Mouse (Mus musculus) adrenal gland, adult 18-20 months (tissue): Measurements from ENCODE around the gene Sytl2. TPM values are rescaled to one million over a fixed set of nuclear protein-coding genes. Genes with fewer than 3 reads are reported as not detected.
A peak's percentile ranks its signal among the peaks of the same experiment; 100 is the strongest.

Experiments used
- DNase-seq, 2 experiments: peaks; one replicate each; pipeline ENCODE4 v3.0.0; 2021 to 2022; ENCODE audit warnings: low spot score in 2 of 2
- total RNA-seq, 2 experiments: library from RNA; stranded (reverse); gene quantifications; 1 replicate in 1 of 2; 2 replicates in 1 of 2; pipeline ENCODE4 v1.2.3; 2021

Sytl2 gene
- total RNA-seq, 2 experiments from 2014 or later, result 6.0 to 6.2 TPM

- DNase-seq, result no peak
Measured at GRCm38 (mm10) chr7:90355995-90356394, 53.9 kb downstream of the Sytl2 start.

- no peak for DNase-seq
Measured at GRCm38 (mm10) chr7:90362788-90363187, 60.7 kb downstream of the Sytl2 start.

GRCm38 (mm10) chr7:90370071-90370851 lies 68.2 kb downstream of the Sytl2 start:
- peak in 1 of 2 experiments; percentile 39 for DNase-seq

- DNase-seq, result no peak
Measured at GRCm38 (mm10) chr7:90372804-90373203, 70.8 kb downstream of the Sytl2 start.

- DNase-seq, result no peak
Measured at GRCm38 (mm10) chr7:90384411-90384810, 82.4 kb downstream of the Sytl2 start.

GRCm38 (mm10) chr7:90386885-90387459 lies 84.9 kb downstream of the Sytl2 start:
- DNase-seq, result no peak

- DNase-seq, result no peak
Measured at GRCm38 (mm10) chr7:90389765-90390164, 87.7 kb downstream of the Sytl2 start.

GRCm38 (mm10) chr7:90395073-90395472 lies 93.0 kb downstream of the Sytl2 start:
- DNase-seq, result no peak

GRCm38 (mm10) chr7:90395928-90396327 lies 93.9 kb downstream of the Sytl2 start:
- DNase-seq, result no peak

- peak; percentile 66 to 72 for DNase-seq
Measured at GRCm38 (mm10) chr7:90409934-90410333, 107.9 kb downstream of the Sytl2 start.

- DNase-seq, result peak; percentile 56 to 60
Measured at GRCm38 (mm10) chr7:90426020-90427001, 124.3 kb downstream of the Sytl2 start, which contains the start of gene Ccdc89. Gene Ccdc89, plus strand, starts transcription at chr7:90426577.

GRCm38 (mm10) chr7:90427006-90427405 lies 125.0 kb downstream of the Sytl2 start:
- DNase-seq, result no peak

GRCm38 (mm10) chr7:90432221-90432620 lies 130.2 kb downstream of the Sytl2 start:
- no peak for DNase-seq

GRCm38 (mm10) chr7:90440044-90440443 lies 138.0 kb downstream of the Sytl2 start:
- DNase-seq, result no peak

- DNase-seq, result no peak
Measured at GRCm38 (mm10) chr7:90442070-90442469, 140.0 kb downstream of the Sytl2 start.

GRCm38 (mm10) chr7:90442518-90443080 lies 140.5 kb downstream of the Sytl2 start, which contains the start of gene Crebzf:
Gene Crebzf, plus strand, starts transcription at chr7:90442729.
- peak; percentile 91 to 93 for DNase-seq

- DNase-seq, result peak; percentile 71
Measured at GRCm38 (mm10) chr7:90443101-90444091, 141.3 kb downstream of the Sytl2 start.

- DNase-seq, result no peak
Measured at GRCm38 (mm10) chr7:90444206-90444605, 142.2 kb downstream of the Sytl2 start.

GRCm38 (mm10) chr7:90456149-90456844 lies 154.2 kb downstream of the Sytl2 start:
- DNase-seq, result no peak
